Mouse (Mus musculus): ENCODE results near the gene Spata2l. TPM values are rescaled to one million over a fixed set of nuclear protein-coding genes. Genes with fewer than 3 reads are reported as not detected.

Gene Spata2l
- polyA plus RNA-seq (2012; rRNA removed): 2.6 and 3.0 TPM in 2 replicates

GRCm38 (mm10) chr8:123235520-123236497 is at the start of gene Spata2l:
Gene Spata2l, minus strand, starts transcription at chr8:123236233.

DNA sequence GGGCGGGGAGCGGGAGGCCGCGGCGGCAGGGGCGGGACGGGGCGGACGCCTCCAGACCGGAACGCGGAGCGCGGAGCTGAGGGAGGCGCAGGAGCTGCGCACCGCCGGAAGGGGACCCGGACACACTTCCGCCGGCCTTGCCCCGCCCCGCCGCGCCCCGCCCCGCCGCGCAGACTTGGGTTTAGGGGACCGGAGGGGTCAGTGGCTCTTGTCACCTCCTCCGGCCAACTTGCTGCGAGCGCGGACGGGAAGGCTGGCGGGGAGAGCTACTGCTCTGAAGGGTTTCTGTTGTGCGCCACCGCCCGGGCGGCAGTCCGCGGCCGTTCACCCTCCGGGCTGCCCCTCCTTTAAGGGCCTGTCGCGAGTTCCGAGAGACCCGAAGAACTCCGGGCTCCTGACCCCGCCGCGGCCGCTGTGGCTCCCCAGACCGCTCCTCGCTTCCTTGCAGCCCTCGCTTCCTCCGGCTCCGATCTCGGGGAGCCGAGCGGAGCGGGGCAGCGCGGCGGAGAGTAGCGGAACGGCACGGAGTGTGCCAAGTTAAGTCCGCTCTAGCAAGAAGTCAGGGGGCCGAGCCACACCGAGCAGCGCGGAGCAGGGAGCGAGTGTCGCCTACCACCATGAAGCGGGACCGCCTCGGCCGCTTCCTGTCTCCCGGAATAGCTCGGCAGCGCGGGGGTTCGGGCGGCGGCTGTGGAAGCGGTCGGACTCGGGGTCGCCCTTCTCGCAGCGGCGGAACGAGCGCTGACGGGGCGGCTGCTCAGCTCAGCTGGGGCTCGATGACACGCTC is 18.3 kb upstream of the Spata2l start, which contains the start of the genes Zfp276 and Vps9d1:
TSS of gene Zfp276 (plus strand) at position 97 of the 787 bp plus-strand sequence.
TSS of gene Vps9d1 (minus strand) at position 250 of the 787 bp plus-strand sequence.

DNA sequence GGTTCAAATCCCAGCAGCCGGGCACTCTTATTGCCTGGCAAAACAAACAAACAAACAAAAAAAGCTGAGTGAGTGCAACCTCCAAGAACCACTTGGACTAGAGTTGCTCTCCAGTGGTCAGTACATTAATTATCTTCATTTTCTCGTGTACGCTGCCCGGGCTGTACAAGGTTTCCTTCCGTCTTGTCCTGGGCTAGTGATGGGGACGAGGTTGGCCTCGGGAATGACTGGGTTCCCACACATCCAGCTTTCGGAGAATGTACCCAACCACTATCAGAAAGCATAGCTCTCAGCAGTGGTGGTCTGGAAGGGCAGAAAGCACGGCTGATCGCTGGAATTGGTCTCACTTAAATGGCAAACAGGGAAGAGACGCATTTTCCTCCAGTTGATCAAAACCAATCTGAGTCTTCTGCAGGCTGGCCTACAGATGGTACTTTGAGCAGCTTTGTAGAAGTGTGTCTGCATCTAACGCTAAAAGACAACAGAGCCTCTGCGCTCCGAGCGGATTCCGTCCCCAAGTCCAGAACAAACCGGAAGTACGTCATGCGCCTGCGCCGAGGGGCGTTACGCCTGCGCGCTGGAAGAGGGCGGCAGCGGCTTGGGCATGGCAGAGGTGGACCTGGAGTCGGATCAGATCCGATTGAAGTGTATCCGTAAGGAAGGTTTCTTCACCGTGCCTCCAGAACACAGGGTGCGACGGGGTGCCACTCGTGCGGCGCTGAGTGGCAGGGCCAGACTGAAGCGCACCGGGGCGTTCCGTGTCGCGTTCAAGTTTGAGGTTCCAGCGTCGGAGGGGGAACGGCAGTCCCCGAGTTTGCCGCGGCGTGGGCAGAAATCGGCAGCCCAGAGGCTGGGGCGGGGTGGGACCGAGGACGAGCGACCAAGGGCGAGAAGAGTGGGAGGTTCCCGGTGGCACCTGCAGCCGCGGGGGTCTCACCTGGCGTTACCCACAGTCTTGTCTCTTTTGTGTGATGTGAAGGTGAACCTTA is 11.5 kb downstream of the Spata2l start, which contains the start of gene Cdk10:
TSS of gene Cdk10 (plus strand) at position 565 of the 989 bp plus-strand sequence.

DNA sequence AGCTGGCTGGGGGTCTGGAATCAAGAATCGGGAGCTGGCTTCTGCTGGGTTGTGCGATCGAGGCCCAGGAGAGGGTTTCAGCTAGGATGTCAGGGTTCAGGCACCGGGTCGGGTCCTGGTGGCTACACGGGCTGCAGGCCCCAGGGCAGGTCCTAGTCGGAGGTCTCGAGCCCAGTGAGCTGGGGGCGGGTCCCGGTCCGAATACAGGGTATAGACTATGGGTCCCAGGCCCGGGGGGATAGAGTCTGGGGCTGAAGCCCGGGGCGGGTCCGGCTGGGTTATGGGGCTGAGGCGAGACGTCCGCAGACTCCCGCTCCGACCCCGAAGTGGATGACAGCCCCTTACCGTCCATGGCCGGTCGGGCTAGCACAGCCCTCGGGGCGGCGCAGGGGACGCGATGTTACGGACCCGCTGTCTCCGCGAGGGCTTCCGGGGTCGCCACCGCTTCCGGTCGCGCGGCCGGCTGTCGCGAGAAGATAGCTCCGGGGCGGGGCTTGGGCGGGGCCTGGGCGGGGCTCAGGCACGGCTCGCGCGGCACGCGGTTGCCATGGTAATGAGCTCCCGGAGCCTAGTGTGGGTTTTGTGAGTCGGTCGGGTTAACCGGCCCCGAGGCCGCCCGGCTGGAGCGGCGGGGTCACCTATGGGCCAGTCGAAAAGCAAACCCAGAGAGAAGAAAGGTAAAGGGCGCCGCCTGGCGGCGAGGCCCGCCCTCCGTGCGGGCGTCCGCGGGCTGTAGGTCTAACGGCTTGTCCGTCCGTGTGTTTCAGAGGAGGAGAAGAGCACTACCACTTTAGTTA is 23.5 kb downstream of the Spata2l start, which contains the start of the genes Chmp1a and Spata33:
TSS of gene Chmp1a (minus strand) at position 443 of the 797 bp plus-strand sequence.
TSS of gene Spata33 (plus strand) at position 512 of the 797 bp plus-strand sequence.

DNA sequence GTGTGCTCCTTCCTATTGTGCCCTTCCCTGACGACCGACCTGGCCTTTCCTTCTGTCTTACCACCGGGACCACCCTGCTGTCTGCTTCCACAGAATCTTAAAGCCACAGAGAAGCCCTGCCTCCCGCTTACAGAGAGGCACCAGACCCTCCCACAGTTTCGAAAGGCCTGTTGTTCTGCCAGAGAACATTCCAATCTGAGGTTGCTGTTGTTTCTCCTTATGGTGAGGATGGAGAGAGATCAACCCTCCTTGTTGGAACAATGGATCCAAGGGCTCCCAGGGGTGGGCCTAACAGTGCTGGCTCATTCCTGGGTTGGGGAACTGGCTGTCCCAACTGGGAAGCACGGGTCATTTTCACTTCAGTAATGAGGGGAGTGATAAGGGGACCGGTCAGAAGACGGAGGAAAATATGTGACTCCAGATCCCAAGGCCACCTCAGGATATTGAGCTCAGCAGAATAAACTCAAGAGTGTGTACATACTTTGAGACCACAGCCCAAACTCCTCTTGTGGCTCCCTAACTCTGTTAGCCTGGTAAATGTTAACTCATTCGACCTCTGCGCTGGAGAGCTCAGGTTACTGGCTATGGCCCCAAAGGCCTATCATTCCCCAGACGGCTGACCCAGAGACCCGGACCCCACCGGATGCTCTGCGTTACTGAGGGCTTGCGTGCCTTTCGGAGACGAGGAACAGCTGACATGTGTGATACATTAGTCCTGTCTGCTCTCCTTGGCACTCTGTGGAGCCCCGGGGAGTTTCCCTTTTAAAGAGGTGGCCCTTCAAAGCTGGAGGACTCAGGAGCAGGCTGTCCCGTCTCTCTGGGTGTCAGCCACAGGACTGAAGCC is 50.2 kb downstream of the Spata2l start, which contains the start of gene Dpep1:
TSS of gene Dpep1 (plus strand) at position 677 of the 844 bp plus-strand sequence.

Other genes with a start within 250 kb of the Spata2l start
- 10.5 and 12.9 TPM in 2 replicates for gene Ankrd11, start 194.0 kb downstream of the Spata2l start, polyA plus RNA-seq (2012; rRNA removed)
- gene Spg7, start 173.3 kb downstream of the Spata2l start, polyA plus RNA-seq (2012; rRNA removed): 19.8 and 22.2 TPM in 2 replicates
- 1,316 and 1,353 TPM in 2 replicates for gene Rpl13, start 133.9 kb downstream of the Spata2l start, polyA plus RNA-seq (2012; rRNA removed)
- gene Cpne7, start 118.9 kb downstream of the Spata2l start, polyA plus RNA-seq (2012; rRNA removed): 0.37 and 0.63 TPM in 2 replicates
- gene Sult5a1, start 77.9 kb downstream of the Spata2l start, polyA plus RNA-seq (2012; rRNA removed): 2.2 and 2.3 TPM in 2 replicates
- 0.94 and 1.0 TPM in 2 replicates for gene Dpep1, start 50.0 kb downstream of the Spata2l start, polyA plus RNA-seq (2012; rRNA removed)
- gene Chmp1a, start 23.5 kb downstream of the Spata2l start, polyA plus RNA-seq (2012; rRNA removed): 33.2 and 35.7 TPM in 2 replicates
- gene Spata33, start 23.4 kb downstream of the Spata2l start, polyA plus RNA-seq (2012; rRNA removed): 0.17 and 0.26 TPM in 2 replicates
- gene Cdk10, start 11.4 kb downstream of the Spata2l start, polyA plus RNA-seq (2012; rRNA removed): 19.0 and 23.9 TPM in 2 replicates
- 11.1 and 11.2 TPM in 2 replicates for gene Zfp276, start 18.0 kb upstream of the Spata2l start, polyA plus RNA-seq (2012; rRNA removed)
- gene Vps9d1, start 18.1 kb upstream of the Spata2l start, polyA plus RNA-seq (2012; rRNA removed): 9.4 and 12.3 TPM in 2 replicates
- gene Fanca, start 82.3 kb upstream of the Spata2l start, polyA plus RNA-seq (2012; rRNA removed): 11.6 and 12.2 TPM in 2 replicates
- gene Spire2, start 96.5 kb upstream of the Spata2l start, polyA plus RNA-seq (2012; rRNA removed): 1.7 and 1.8 TPM in 2 replicates
- 59.3 and 59.6 TPM in 2 replicates for gene Tcf25, start 137.5 kb upstream of the Spata2l start, polyA plus RNA-seq (2012; rRNA removed)
- 0.01 TPM in 1 of 2 replicates, not detected in the other for gene Mc1r, start 170.9 kb upstream of the Spata2l start, polyA plus RNA-seq (2012; rRNA removed)
- gene Tubb3, start 175.2 kb upstream of the Spata2l start, polyA plus RNA-seq (2012; rRNA removed): 0.24 and 0.32 TPM in 2 replicates
- gene Def8, start 187.3 kb upstream of the Spata2l start, polyA plus RNA-seq (2012; rRNA removed): 9.1 and 9.3 TPM in 2 replicates
- 13.3 and 14.2 TPM in 2 replicates for gene Afg3l1, start 241.7 kb upstream of the Spata2l start, polyA plus RNA-seq (2012; rRNA removed)

Measured in liver, embryonic 18 days (tissue).